Mouse (Mus musculus): Measurements from ENCODE around the gene Tbc1d10c.

Tbc1d10c gene

DNA sequence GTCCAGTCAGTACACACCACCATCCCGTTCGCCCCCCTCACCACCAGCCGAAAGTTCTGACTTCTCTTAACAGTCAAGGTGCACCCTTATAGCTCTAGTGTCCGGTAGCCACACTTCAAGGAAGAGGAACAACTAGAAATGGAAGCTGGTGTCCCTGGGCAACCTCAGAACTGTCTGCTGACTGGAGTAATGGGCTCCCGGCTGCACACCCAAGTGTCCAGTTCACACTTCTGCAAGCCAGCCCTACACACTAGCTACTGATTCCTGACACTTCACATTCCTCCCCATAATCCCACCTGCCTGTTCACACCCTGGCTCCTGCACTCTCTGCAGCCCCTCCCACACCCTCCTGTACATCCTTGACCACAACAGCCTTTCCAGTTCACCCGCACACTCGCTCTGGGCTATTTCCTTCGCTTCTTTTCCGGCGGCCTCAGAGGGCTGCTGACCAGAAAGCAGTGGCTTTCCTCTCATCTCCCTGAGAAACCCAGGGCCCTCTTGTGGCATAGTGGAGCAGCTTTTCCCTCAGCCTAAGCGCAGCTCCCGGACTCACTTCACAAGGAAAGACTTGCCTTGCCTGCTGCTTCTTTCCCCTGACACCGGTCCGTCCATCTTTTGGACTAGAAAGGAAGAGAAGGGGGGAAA lies 25.1 kb upstream of the Tbc1d10c start:
- DNase-seq (ENCODE audit: low spot score in 2 of 2): no peak

DNA sequence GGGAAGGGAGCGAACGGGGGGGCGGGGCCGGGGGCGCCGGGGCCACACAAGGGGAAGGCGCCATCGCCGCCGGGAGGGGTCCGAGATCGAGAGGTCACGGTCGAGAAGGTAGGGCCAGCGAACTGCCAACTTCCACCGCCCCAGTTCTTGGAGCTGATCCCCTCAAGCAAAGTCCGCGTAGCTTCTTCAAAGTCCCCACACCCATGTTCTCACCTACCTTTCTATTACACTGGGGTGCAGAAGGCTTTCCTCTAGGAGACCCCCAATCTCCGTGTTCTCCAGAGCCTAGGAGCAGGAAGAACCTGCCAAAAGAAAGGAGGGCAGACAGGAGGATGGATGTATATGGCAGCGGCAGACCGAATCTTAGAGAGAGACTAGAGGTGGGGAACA lies 24.4 kb upstream of the Tbc1d10c start:
- no peak for DNase-seq (ENCODE audit: low spot score in 2 of 2)

DNA sequence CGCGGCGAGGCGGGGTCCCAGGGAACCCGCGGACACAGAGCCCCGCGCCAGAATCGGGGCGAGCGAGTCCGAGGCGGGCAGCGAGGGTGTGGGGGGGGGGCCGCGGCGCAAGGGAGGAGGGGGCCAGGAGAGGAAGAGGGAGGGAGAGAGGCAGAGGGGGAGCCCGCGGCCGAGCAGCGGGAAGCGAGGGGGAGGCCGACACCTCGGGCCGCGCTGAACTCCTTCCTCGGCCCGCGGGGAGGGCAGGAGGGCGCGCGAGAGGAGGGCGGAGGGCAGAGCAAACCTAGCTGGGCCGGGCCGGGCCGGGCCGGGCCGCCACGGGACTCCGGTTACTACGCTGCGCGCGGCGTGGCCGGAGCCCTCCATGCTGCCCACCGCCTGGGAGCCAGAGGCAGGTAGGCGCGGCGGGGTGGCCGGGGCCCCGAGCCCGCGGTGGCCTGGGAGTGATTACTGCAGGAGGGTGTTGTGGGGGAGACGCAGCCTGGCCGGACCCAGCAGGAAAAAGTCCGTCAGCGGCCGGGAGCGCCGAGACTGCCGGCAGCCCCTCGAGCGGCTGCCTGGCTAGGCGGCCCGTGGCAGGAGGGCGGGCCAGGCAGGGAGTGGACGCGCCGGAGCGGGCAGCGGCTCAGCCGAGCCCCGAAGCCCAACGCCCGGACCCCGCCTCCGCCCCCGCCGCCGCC lies 23.8 kb upstream of the Tbc1d10c start:
- peak in 1 of 2 experiments; percentile 46 for DNase-seq (ENCODE audit: low spot score in 2 of 2)

DNA sequence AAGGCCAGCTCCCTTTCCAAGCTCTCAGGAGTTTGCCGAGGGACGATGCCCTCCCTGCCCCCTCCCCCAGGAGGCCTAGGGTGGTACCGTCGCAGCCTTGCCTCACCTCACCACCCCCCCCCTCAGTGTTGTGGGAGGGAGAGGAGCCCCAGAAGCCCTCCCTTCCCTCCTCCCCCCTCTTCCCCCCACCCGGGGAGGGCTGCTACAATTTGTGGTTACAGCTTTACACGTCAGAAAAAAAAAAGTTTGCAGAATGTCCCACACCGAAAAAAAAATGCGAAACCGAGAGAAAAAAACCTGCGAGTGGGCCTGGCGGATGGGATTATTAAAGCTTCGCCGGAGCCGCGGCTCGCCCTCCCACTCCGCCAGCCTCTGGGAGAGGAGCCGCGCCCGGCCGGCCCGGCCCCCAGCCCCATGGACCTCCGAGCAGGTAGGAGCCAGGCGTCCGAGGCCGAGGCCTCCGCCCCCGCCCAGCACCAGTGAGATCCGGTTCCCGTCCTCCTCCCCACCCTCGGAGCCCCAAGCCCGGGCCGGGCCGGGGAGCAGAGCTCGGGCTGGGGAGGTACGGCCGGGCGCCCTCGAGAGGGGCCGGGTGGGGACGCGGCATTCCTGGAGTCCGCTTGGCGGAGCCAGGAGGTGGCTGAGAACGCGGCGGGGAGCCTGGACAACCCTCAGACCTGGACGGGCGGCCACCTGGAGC lies 23.1 kb upstream of the Tbc1d10c start, which contains the start of the genes Clcf1 and AC109138.7:
Gene Clcf1 (plus strand): TSS at position 168 of the 700 bp plus-strand sequence.
Gene AC109138.7 (plus strand): TSS at position 287 of the 700 bp plus-strand sequence.
- peak; percentile 87 to 90 for DNase-seq (ENCODE audit: low spot score in 2 of 2)

DNA sequence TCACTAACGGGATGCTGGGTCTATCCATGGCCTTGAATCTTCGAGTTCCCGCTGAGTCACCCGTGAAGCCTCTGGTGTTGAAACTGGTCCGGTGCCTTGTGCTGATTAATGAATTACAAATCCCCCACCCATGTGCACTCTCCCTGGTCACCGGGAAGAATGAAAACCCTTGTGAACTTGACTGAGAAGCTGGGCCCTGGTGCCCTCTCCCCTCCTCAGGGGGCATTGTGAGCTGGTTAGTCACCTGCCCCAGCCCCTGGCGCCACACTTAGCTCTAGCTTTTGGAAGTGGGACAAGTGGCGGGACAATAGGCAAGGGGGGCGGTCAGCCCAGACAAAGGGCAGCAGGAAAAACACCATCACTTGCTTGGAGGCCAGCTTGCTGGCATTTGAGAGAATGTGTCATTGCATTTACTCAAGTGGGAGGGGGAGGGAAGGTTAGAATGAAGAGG lies 22.5 kb upstream of the Tbc1d10c start:
- DNase-seq (ENCODE audit: low spot score in 2 of 2): peak in 1 of 2 experiments; percentile 41

DNA sequence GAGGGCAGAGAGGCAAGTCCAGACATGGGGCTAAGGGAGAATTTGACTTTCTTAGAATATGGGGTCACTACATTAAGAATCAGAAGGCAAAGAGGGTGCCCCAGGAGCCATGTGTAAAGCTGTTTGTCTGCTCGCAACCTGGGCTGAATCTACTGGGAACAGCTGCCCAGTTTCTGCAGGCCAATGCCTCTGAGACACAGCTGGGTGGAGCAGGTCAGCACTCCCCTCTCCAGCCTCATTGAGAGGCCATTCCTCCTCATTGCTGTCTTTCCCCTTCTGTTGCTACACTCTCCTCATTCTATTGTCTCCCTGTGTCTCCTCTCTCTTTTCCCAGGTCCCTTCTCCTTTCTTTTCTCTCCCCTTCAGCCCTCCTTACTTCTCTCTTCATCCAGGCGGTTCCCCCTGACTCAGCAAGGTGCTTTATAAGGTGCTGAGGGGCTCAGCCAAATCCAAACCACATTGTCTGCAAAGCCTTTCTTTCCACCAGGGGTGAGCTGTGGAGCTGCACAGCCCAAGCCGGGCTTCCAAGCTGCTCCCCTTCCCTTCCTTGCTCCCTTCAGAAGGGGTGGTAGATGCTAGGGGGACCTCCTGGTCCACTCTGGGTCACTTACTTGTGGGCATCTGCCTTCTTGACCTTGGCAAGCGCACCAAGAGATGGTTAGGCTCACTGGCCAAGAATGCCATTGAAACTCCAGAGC lies 21.0 kb upstream of the Tbc1d10c start:
- DNase-seq (ENCODE audit: low spot score in 2 of 2): no peak

DNA sequence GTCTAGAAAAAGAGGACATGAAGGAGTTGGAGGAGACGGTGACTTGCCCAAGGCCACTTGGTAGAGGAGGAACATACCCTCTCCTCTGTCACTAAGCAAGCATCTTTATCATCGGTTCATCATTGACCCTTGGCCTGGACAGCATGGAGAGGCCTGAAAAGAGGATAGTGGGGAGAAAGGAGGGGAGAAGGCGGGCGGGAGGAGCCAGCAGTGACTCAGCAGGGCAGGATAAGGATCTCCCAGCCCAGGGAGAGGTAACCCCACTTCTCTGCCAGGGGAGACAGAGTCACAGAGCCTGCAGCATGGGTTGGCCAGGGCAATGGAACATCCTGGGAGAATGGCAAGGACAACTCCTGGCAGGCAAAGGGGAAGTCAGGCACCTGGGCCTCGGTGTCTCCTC lies 17.5 kb upstream of the Tbc1d10c start:
- DNase-seq (ENCODE audit: low spot score in 2 of 2): no peak

DNA sequence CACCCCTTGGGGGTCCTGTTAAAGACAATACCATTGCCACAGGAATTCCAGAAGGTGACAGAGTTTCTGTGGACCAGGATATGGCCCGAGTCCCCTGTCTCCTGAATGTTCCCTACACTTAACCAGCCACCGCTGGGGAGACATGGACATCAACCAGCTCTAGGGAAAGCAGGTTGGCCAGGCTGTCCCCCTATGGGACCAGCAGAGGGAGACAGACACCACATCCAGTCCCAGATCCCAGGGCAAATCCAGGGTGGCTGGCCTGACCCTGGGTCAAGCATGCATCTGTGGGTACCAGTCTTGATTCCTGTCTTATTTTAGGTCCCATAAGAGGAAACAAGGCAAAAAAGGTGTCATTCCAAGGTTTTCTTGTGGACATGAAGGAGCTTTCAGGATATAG lies 15.9 kb upstream of the Tbc1d10c start:
- DNase-seq (ENCODE audit: low spot score in 2 of 2): peak; percentile 65 to 74

DNA sequence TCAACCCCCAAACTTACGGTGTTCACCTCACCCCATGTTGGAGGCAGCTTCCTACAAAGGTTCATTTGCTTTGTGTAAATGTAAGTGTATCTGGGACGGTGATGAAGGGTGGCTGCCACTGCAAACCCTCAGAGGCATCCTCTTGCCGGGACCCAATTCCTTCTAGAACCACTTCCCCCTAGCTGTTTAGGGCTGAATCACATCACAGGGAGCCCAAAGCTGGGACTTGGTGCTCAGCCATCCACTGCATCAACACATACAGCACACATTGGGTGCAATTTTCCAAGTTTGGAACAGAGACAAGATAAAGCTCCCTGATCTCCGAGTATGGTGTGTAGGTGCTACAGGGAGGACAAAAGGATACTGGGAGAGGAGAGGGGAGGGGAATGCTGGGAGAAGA lies 13.8 kb upstream of the Tbc1d10c start:
- DNase-seq (ENCODE audit: low spot score in 2 of 2): no peak

DNA sequence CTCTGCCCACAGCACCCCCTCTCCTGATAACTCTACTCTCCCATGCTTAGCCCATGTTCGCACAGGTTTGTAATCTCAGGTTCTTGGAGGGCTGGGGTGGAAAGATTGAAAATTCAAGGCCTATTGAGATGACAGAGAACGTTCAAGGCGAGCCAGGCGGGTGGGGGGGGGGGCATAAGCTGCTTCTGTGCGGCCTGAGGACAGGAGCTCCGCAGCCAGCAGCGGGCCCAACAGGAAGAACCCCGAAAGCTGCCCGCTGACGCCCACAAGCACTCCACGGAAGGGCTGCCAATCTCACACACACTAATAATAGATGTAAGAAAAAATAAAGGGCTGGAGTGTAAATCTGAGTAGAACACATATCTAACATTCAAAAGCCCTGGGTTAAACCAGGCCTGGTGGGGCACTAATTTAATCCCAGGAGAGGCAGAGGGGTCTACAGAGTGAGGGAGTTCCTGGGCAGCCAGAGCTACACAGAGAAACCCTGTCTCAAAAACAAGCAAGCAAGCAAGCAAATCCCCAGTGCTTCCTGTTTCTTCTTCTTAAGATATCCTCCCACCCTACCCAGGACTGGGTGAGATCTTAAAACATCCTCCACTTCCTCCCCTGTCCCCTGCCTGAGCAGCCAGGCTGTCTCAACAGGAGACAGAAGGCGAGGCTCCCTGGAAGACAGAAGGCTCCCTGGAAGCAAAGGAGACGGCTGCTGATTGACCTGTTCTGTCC lies 12.7 kb upstream of the Tbc1d10c start:
- DNase-seq (ENCODE audit: low spot score in 2 of 2): no peak

DNA sequence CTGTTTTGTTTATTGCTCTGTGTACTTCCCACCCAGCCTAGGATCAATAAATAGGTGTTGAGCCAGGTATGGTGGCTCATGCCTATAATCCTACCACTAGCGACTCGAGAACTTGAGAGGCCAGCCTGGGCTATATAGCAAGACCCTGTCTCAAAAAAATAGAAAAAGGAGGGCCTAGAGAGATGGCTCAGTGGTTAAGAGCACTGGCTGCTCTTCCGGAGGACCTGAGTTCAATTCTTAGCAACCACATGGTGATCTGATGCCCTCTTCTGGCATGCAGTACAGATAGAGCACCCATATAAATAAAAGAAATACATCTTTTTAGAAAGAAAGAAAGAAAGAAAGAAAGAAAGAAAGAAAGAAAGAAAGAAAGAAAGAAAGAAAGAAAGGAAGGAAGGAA lies 12.1 kb upstream of the Tbc1d10c start:
- DNase-seq (ENCODE audit: low spot score in 2 of 2): no peak

DNA sequence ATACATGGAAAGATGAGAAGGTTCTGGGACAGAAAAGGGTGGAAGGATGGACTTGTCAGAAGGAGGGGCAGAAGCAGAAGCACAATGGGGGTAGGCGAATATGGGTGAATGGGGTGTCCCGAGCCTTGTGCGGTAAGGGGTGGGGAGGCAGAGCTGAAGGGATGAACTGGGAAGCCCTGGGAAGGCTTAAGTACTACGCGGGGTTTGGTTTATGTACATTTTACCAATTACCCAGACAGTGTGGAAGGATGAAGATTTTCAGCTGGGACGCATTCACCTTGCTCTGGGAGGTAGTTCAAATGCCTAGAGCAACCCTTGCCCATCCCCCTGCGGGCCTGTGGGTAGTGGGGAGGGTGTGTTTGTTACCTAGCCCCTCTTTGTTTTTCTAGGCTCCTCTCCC lies 11.1 kb upstream of the Tbc1d10c start:
- DNase-seq (ENCODE audit: low spot score in 2 of 2): no peak

DNA sequence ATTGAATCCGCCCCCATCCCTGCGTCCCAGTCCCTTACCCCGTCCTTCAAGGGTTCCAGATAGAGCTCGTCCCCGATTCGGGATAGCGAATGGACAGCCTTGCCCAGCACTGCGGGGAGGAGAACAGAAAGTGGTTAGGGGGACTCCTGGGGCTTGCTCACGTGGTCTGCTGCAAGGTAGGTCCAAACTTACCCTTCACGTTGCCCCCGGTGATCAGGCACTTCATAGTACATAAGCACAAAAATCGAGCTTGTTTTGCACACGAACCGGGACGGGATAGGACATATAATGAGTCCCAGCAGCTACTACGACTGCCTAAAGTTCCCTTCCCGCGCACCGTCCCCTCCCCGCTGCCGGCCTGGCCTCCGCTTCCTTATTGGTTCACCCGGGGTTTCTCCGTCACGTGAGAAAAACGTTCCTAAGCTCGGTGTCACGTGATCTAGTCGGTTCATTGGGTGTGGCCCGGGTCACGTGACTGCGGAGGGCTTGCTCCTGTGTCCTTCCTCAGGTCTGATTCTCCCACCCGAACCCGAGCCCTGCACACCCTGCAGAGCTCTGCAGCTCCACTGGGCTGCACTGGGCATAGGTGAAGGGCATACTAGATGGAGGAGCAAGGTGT lies 10.3 kb upstream of the Tbc1d10c start, which contains the start of gene Rad9a:
Gene Rad9a (minus strand): TSS at position 372 of the 619 bp plus-strand sequence.
- DNase-seq (ENCODE audit: low spot score in 2 of 2): peak; percentile 91 to 94

DNA sequence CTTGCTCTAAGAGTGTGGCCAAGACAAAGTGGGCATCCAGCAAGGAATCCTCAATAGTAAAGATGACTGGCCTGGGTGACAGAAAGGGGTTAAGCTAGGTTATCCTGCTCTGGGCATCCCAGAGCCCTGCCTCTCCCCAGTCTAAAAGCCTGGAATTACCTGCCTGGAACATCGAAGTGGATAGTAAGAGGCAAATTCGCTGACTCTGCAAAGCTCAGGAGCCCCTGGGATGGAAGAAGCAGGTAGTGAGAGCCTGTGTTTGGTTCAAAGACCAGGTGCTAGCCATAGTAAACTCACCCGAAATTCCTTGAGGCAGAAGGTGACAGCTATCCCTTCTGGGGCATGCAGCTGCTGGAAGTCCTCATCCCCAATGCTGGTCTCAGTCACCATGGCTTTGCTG lies 6.1 kb upstream of the Tbc1d10c start:
- no peak for DNase-seq (ENCODE audit: low spot score in 2 of 2)

DNA sequence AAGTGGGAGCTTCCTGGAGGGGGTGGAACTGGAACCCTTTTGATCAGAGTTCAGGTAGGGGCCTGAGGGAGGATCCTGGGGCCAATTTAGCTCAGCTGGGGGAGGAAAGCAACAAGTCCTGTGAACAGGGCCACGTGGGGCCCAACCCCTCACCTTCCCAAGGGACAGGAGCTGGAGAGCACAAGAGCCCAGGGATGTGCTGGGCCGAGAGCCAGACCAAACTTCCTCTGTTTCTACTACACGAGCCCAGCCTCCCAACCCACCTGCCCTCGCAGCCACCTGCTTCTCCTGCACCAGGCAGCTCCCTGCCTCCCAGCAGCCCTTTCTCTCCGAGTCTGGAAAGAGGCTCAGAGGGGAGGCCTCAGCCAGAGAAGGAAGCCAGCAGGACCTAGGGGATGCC lies 5.5 kb upstream of the Tbc1d10c start:
- no peak for DNase-seq (ENCODE audit: low spot score in 2 of 2)

DNA sequence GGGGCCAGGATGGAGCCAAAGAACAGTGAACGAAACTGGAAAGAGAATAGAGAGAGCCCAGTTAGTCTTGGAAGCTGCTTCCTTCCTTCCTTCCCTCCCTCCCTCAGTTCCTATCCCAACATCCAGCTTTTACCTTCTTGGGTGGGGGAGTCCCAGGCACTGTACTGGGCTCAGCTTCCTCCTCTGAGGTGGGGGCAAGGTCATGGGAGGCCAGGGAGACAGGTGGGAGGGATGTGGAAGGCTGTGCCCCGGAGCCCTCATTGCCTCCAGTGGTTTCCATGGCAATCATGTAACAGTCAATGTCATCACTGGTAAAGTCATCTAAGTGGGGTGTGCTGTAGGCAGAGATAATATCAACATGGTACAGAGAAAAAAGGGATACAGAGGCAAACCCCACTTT lies 5.0 kb upstream of the Tbc1d10c start:
- no peak for DNase-seq (ENCODE audit: low spot score in 2 of 2)

DNA sequence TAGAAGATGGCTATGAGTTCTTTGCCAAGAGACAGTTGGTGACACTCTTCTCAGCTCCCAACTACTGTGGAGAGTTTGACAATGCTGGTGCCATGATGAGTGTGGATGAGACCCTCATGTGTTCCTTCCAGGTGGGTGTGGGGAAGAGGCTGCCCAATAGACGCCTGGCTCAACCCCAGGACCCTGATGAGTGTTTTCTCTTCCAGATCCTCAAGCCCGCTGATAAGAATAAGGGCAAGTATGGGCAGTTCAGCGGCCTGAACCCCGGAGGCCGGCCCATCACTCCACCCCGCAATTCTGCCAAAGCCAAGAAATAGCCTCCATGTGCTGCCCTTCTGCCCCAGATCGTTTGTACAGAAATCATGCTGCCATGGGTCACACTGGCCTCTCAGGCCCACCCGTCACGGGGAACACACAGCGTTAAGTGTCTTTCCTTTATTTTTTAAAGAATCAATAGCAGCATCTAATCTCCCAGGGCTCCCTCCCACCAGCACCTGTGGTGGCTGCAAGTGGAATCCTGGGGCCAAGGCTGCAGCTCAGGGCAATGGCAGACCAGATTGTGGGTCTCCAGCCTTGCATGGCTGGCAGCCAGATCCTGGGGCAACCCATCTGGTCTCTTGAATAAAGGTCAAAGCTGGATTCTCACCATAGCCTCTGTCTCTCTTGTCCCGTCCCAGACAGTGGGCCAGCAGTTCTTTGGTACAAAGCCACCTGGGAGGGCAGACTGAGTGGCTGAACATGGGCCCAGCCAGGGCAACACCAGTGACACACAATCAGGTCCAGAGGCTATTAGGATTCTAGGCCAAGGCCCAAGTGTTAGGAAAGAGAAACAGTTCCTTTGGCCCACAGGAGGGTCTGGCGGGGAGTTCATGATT lies 3.9 kb upstream of the Tbc1d10c start:
- DNase-seq (ENCODE audit: low spot score in 2 of 2): no peak

DNA sequence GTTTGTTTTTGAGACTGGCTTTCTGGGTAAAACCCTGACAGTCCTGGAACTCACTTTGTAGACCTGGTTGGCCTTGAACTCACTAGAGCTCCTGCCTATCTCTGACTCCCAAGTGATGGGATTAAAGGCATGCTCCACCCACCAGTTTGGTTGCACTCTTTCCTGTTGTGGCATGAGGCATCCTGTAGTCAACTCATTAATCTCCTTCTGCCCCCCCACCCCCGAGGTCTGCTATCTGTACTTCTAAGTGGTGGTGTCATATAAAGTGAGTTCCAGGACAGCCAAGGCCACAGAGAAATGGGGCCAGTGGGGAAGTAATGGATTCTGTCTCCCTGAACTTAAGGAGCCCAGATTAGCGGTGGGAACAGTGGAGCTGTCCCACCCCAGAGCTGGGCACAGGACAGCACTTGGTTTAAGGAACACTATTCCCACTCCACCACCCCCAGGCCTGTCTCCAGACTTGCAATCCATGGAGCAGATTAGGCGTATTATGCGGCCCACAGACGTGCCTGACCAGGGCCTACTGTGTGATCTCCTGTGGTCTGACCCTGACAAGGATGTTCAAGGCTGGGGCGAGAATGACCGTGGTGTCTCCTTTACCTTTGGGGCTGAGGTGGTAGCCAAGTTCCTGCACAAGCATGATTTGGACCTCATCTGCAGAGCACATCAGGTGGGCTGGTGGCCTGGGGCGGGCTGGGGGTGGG lies 3.1 kb upstream of the Tbc1d10c start:
- DNase-seq (ENCODE audit: low spot score in 2 of 2): no peak

DNA sequence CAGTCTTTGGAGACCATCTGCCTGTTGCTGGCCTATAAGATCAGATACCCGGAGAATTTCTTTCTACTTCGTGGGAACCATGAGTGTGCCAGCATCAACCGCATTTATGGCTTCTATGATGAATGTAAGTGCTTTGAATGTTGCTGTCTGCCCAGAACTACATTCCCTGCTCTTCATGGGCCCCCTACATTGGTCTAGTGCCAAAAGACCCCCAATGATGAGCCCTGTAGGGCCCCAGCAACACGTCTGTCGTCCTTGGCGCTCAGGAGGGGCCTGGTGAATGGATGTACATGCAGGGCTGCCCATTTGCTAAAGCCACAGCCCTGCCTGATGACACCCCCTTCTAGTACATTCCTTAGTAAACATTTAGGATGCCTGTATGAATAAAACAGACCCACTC lies 2.0 kb upstream of the Tbc1d10c start:
- DNase-seq (ENCODE audit: low spot score in 2 of 2): no peak

Measured in natural killer cell, adult 2 months (primary cell).